Mouse (Mus musculus) midbrain, embryonic 12.5 days (tissue): Measurements from ENCODE around the gene Tbl1x. TPM values are rescaled to one million over a fixed set of nuclear protein-coding genes. Genes with fewer than 3 reads are reported as not detected.

ENCODE experiments used
- ATAC-seq: fragments of 200-750 bp; cut with Nextera tagmentation; 2 replicates; pipeline ENCODE4 v1.8.0; 2017; ENCODE audit warnings: low read depth, moderate TSS enrichment, moderate library complexity; ENCODE audit not compliant: low FRiP score
- H3K27ac ChIP-seq: fragments of 300-500 bp; sonication (generic); replicated peaks from 2 replicates; pipeline ENCODE4 v1.5.1; 2016; ENCODE audit warnings: mild to moderate bottlenecking
- H3K27me3 ChIP-seq: fragments of 300-500 bp; sonication (generic); 2 replicates; pipeline ENCODE4 v1.6.1; 2016; ENCODE audit warnings: mild to moderate bottlenecking
- H3K36me3 ChIP-seq: fragments of 300-500 bp; sonication (generic); 2 replicates; pipeline ENCODE4 v1.6.1; 2016
- H3K4me1 ChIP-seq: fragments of 300-500 bp; sonication (generic); 2 replicates; pipeline ENCODE4 v1.6.1; 2016
- H3K4me2 ChIP-seq: fragments of 300-500 bp; sonication (generic); replicated peaks from 2 replicates; pipeline ENCODE4 v1.6.1; 2016; ENCODE audit warnings: mild to moderate bottlenecking, moderate library complexity
- H3K4me3 ChIP-seq: fragments of 300-500 bp; sonication (generic); 2 replicates; pipeline ENCODE4 v1.5.1; 2016; ENCODE audit warnings: mild to moderate bottlenecking
- H3K9ac ChIP-seq: fragments of 300-500 bp; sonication (generic); replicated peaks from 2 replicates; pipeline ENCODE4 v1.6.1; 2016; ENCODE audit warnings: mild to moderate bottlenecking, moderate library complexity
- H3K9me3 ChIP-seq: fragments of 300-500 bp; sonication (generic); 2 replicates; pipeline ENCODE4 v1.6.1; 2016; ENCODE audit warnings: mild to moderate bottlenecking
- WGBS: fragments of 180-500 bp; shearing (Covaris S2); methylation state at CpG from one replicate; pipeline ENCODE4 v1.1.7; 2016; 5-methylcytosine and 5-hydroxymethylcytosine counted together
- polyA plus RNA-seq: library from polyadenylated mRNA; unstranded; fragments of >200 nt; fragmentation: Nextera tagmentation; extraction: Ambion mirVana; gene quantifications from 2 replicates; pipeline ENCODE4 v1.2.1, GENCODE M21; 2016

Tbl1x gene
- polyA plus RNA-seq, 1 experiment from 2014 or later, result 64.5 TPM

- Histone ChIP-seq H3K9me3 (no peaks in the 10 kb centered on the region), H3K4me1 (no peaks in the 10 kb centered on the region), H3K27ac (no peak overlapping the region), H3K27me3 (no peaks in the 10 kb centered on the region), H3K9ac (no peak overlapping the region), H3K4me3 (no peak overlapping the region), H3K4me2 (no peak overlapping the region), H3K36me3 (no peaks in the 10 kb centered on the region)
- ATAC-seq, result no peak
- 90% methylated on average over 2 of the region's 2 CpGs for WGBS
These were observed 119.6 kb downstream of the Tbl1x start for GRCm38 (mm10) chrX:77630439-77630838.

GRCm38 (mm10) chrX:77636499-77636898 lies 125.7 kb downstream of the Tbl1x start:
- no peak overlapping the region for H3K9ac ChIP-seq
- H3K4me1 ChIP-seq, result no peaks in the 10 kb centered on the region
- no peak overlapping the region for H3K4me2 ChIP-seq
- H3K27me3 ChIP-seq, result no peaks in the 10 kb centered on the region
- WGBS, result 78% methylated on average over 3 of the region's 3 CpGs
- H3K9me3 ChIP-seq, result no peaks in the 10 kb centered on the region
- no peak for ATAC-seq
- H3K4me3 ChIP-seq, result no peak overlapping the region
- H3K27ac ChIP-seq, result no peak overlapping the region
- H3K36me3 ChIP-seq, result no peaks in the 10 kb centered on the region

GRCm38 (mm10) chrX:77638076-77638475 lies 127.3 kb downstream of the Tbl1x start:
- Histone ChIP-seq H3K27me3 (no peaks in the 10 kb centered on the region), H3K9me3 (no peaks in the 10 kb centered on the region), H3K36me3 (no peaks in the 10 kb centered on the region), H3K4me1 (no peaks in the 10 kb centered on the region), H3K4me3 (no peak overlapping the region), H3K9ac (no peak overlapping the region), H3K27ac (no peak overlapping the region), H3K4me2 (no peak overlapping the region)
- WGBS, result 21% methylated on average over 3 of the region's 3 CpGs
- 0 out of 2 replicates have a peak, but pooled peaks have one; percentile 23 for ATAC-seq

GRCm38 (mm10) chrX:77640301-77640700 lies 129.5 kb downstream of the Tbl1x start:
- H3K27ac ChIP-seq, result no peak overlapping the region
- H3K9ac ChIP-seq, result no peak overlapping the region
- H3K27me3 ChIP-seq, result no peaks in the 10 kb centered on the region
- H3K36me3 ChIP-seq, result 0 out of 2 replicates have a peak, but pooled peaks cover 9% of the 10 kb centered on the region
- no peaks in the 10 kb centered on the region for H3K4me1 ChIP-seq
- no peaks in the 10 kb centered on the region for H3K9me3 ChIP-seq
- 91% methylated on average over 4 of the region's 4 CpGs for WGBS
- no peak for ATAC-seq
- no peak overlapping the region for H3K4me2 ChIP-seq
- H3K4me3 ChIP-seq, result no peak overlapping the region

- 95% methylated on average over 7 of the region's 7 CpGs for WGBS
- H3K36me3 ChIP-seq, result peaks cover 22% of the 10 kb centered on the region; the same call in 1 of the 2 replicates
These were observed 135.4 kb downstream of the Tbl1x start for GRCm38 (mm10) chrX:77646164-77646563.

GRCm38 (mm10) chrX:77650246-77650645 lies 139.4 kb downstream of the Tbl1x start:
- WGBS, result 91% methylated on average over 2 of the region's 2 CpGs
- H3K27ac ChIP-seq, result no peak overlapping the region
- H3K9me3 ChIP-seq, result no peaks in the 10 kb centered on the region
- H3K4me2 ChIP-seq, result no peak overlapping the region
- no peak for ATAC-seq
- peaks cover 23% of the 10 kb centered on the region for H3K36me3 ChIP-seq
- no peaks in the 10 kb centered on the region for H3K27me3 ChIP-seq
- no peak overlapping the region for H3K9ac ChIP-seq
- no peaks in the 10 kb centered on the region for H3K4me1 ChIP-seq
- H3K4me3 ChIP-seq, result no peak overlapping the region

More at GRCm38 (mm10) chrX:77646164-77646563, 135.4 kb downstream of the Tbl1x start:
- H3K4me1 ChIP-seq, result no peaks in the 10 kb centered on the region
- H3K27me3 ChIP-seq, result no peaks in the 10 kb centered on the region
- H3K4me2 ChIP-seq, result no peak overlapping the region
- ATAC-seq, result no peak
- no peak overlapping the region for H3K9ac ChIP-seq
- H3K9me3 ChIP-seq, result no peaks in the 10 kb centered on the region
- H3K27ac ChIP-seq, result no peak overlapping the region
- no peak overlapping the region for H3K4me3 ChIP-seq

- Histone ChIP-seq H3K36me3 (peaks cover 19% of the 10 kb centered on the region; the same call in 1 of the 2 replicates), H3K27ac (no peak overlapping the region), H3K9me3 (no peaks in the 10 kb centered on the region), H3K4me1 (no peaks in the 10 kb centered on the region), H3K4me3 (no peak overlapping the region), H3K9ac (no peak overlapping the region), H3K4me2 (no peak overlapping the region), H3K27me3 (no peaks in the 10 kb centered on the region)
- no peak for ATAC-seq
- 88% methylated on average over 3 of the region's 3 CpGs for WGBS
These were observed 151.2 kb downstream of the Tbl1x start for GRCm38 (mm10) chrX:77662030-77662429.

- Histone ChIP-seq H3K4me1 (no peaks in the 10 kb centered on the region), H3K9ac (no peak overlapping the region), H3K27ac (no peak overlapping the region), H3K36me3 (peaks cover 19% of the 10 kb centered on the region; the same call in 1 of the 2 replicates), H3K9me3 (no peaks in the 10 kb centered on the region), H3K4me2 (no peak overlapping the region), H3K4me3 (no peak overlapping the region), H3K27me3 (no peaks in the 10 kb centered on the region)
- ATAC-seq, result no peak
- WGBS, result 72% methylated on average over 3 of the region's 3 CpGs
These were observed 152.5 kb downstream of the Tbl1x start for GRCm38 (mm10) chrX:77663276-77663675.

- Histone ChIP-seq H3K27ac (no peak overlapping the region), H3K9me3 (no peaks in the 10 kb centered on the region), H3K27me3 (no peaks in the 10 kb centered on the region), H3K36me3 (peaks cover 13% of the 10 kb centered on the region; the same call in 1 of the 2 replicates), H3K4me1 (no peaks in the 10 kb centered on the region), H3K4me2 (no peak overlapping the region), H3K4me3 (no peak overlapping the region), H3K9ac (no peak overlapping the region)
- WGBS, result 85% methylated on average over 2 of the region's 2 CpGs
- no peak for ATAC-seq
These were observed 154.2 kb downstream of the Tbl1x start for GRCm38 (mm10) chrX:77665030-77665429.

GRCm38 (mm10) chrX:77666911-77667310 lies 156.1 kb downstream of the Tbl1x start:
- Histone ChIP-seq H3K27ac (no peak overlapping the region), H3K4me2 (no peak overlapping the region), H3K4me1 (no peaks in the 10 kb centered on the region), H3K36me3 (peaks cover 5% of the 10 kb centered on the region; the same call in 1 of the 2 replicates), H3K4me3 (no peak overlapping the region), H3K9me3 (no peaks in the 10 kb centered on the region), H3K9ac (no peak overlapping the region), H3K27me3 (no peaks in the 10 kb centered on the region)
- 92% methylated on average over 1 of the region's 1 CpGs for WGBS
- ATAC-seq, result no peak

GRCm38 (mm10) chrX:77667441-77667840 lies 156.6 kb downstream of the Tbl1x start:
- no peak overlapping the region for H3K27ac ChIP-seq
- peaks cover under 1% of the 10 kb centered on the region; the same call in 1 of the 2 replicates for H3K36me3 ChIP-seq
- H3K4me2 ChIP-seq, result no peak overlapping the region
- H3K4me1 ChIP-seq, result no peaks in the 10 kb centered on the region
- ATAC-seq, result no peak
- no peak overlapping the region for H3K9ac ChIP-seq
- no peaks in the 10 kb centered on the region for H3K27me3 ChIP-seq
- no peaks in the 10 kb centered on the region for H3K9me3 ChIP-seq
- H3K4me3 ChIP-seq, result no peak overlapping the region

GRCm38 (mm10) chrX:77669779-77670550 lies 159.2 kb downstream of the Tbl1x start:
- no peaks in the 10 kb centered on the region for H3K9me3 ChIP-seq
- 71% methylated on average over 3 of the region's 3 CpGs for WGBS
- no peak overlapping the region for H3K4me2 ChIP-seq
- H3K4me3 ChIP-seq, result no peak overlapping the region
- no peak for ATAC-seq
- no peaks in the 10 kb centered on the region for H3K4me1 ChIP-seq
- H3K9ac ChIP-seq, result no peak overlapping the region
- H3K27ac ChIP-seq, result no peak overlapping the region
- H3K27me3 ChIP-seq, result no peaks in the 10 kb centered on the region
- no peaks in the 10 kb centered on the region for H3K36me3 ChIP-seq
